Mouse (Mus musculus): ENCODE measurements at regions not wholly inside any gene's neighbourhood (a gene's known extent, or its start where the extent isn't known, plus 50 kb on each side); places are given as distances from the start of the nearest gene placed in this dataset.

DNA sequence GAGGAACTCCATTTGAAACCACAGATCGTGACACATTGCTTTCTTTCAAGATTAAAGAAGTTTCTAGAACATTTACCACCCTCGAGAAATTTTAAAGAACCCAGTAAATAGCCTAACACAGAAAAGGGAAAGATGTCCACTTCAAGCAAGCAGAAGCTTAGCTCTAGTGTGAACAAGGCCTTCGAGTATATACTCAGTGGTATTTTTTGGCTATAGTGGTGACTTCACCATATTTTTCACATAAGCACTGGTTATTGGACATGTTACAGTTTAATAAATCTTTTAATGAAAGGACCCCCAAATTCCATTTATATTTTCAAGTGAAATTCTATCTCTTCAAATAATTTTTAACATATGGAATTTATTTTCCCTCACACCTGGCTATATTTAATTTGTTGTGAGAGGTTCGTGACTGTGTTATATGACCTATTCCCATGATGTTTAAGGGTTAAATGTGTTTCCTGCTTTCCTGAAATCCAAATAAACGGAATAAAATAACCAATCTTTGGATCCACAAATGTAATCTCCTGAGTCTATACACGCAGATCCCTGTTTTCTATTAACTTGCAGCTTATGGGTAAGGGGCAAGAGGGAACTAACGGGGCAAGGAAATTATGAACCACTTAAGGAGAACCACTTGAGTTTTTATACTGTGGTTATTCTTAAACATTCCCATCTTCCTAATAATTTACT is 60.6 kb upstream of the Tas2r134 start:
- no peak for DNase-seq (ENCODE audit: low read depth, low spot score)

DNA sequence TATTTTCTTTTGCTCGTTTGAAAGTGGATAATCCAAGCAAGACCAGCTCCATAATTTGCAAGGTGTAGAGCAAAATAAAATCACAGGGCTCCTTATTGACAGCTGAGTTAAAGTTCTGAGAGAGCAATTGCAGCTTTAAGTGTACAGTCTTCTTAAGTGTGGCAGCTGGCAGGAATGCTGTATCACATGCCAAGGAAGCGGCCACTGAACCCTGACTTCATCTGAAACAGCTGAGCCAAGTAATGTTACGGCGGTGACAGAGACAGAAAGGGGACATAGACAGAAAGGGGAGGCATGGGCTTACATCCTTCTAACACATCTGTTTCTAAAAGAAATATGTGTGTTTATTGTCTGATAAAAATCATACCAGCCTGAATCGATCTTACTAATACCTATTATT is 63.4 kb upstream of the Tas2r134 start:
- DNase-seq (ENCODE audit: low read depth, low spot score): no peak

DNA sequence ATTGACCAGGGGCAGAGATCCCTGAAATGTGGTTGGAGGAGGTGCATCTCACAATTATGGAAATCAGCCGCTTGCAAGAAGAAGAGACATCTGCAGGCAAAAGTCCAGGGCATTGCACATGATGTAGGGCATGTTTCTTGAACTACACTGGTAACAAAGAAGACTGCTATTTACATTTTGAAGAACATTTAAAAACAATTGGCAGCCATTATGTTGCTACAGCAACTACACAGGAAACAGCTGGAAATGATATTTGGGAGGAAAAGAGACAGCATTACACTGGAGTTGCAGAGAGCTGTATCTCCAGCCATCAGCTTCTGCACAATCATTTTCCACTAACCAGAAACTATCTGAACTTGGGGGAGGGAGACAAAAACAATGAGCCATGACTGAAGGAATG is 64.1 kb upstream of the Tas2r134 start:
- DNase-seq (ENCODE audit: low read depth, low spot score): no peak

DNA sequence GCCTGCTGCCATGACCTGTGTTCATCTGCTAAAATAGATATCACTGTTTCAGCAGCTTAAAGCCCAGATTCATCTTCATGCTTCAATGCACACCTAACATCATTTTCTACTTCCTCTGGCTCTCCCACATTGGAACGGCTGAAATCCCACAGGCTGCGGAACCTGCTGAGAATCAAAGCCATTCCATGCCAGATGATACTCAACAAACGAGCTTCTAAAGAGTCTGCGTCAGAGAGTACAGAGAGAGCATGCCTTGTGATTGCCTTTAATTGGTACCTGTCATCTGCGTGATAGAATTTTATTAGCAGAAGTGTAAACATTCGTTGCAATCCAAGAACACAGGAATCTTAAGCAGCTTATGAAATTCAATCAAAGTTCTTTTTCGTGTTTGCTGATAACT is 76.4 kb upstream of the Tas2r134 start:
- DNase-seq (ENCODE audit: low read depth, low spot score): no peak

DNA sequence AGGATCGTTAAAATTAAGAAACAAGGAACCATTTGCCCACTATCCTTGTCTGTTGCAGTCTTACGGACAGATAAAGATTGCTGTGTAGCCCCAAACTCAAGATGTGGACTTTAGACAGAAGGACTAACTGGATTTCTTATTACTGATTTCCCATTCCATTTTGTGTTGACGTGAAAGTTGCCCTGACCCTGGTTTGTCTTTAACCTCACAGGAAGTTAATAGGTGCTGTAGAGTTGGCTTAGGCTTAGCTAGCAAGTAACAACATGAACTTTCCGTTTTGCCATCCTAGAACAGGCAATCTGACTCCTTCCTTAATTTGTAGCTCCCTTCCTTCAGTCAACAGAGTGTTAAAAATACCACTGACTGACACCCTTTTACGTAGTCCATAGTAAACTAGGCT is 78.2 kb upstream of the Tas2r134 start:
- no peak for DNase-seq (ENCODE audit: low read depth, low spot score)

DNA sequence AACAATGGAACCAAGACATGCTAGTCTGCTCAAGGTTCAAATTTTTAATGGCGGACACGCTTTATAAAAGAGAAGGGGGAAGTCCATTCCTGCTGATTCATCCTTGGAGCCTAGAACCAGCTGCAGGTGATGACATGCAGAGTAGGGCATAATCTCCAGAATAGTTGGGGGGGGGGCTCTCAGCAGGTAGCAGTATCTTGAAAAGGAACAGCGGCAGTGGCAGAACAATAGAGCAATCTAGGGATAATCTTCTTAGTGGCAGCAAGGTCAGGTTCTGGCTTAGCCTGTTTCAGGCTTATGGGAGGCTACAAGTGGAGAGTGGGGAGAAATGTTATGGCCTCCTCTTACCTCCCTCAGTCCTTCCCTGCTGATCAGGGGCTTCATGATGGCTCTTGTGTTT is 81.1 kb upstream of the Tas2r134 start:
- peak; percentile 26 for DNase-seq (ENCODE audit: low read depth, low spot score)

DNA sequence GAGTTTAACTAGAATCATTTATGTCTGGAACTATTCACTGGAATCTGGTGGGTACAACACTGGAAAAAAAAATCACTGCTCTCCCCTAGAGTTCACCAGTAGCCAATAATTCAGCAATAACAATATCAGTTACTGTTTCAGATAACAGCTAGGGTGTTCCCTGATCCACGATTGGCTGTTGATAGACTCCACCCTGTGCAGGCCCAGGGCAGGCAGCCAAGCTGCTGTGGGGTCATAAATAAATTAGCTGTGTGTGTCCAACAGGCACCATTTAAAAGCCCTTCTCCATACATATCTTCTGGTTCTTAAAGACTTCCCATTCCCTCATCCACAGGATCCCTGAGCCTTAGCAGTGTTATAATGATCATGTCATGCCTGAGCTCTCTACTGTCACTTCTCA is 83.4 kb upstream of the Tas2r134 start:
- no peak for DNase-seq (ENCODE audit: low read depth, low spot score)

DNA sequence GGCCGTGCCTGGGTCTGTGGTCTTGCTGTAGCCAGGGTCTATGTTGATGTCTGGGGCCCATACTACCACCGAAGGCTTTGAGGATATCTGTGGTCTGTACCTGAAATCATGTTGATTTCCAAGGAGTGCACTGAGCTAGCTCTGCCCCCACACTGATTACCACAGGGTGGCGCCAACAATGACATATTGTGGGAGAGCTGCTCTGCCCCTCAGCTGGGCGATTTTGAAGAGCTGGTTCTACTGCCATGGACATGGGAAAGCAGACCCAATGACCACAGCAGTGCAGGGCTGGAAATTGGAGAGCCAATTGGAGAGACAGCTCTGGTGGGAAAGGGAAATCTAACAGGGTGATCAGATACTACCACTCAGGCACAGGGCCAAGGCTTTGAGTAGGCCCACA is 85.0 kb upstream of the Tas2r134 start:
- DNase-seq (ENCODE audit: low read depth, low spot score): no peak

DNA sequence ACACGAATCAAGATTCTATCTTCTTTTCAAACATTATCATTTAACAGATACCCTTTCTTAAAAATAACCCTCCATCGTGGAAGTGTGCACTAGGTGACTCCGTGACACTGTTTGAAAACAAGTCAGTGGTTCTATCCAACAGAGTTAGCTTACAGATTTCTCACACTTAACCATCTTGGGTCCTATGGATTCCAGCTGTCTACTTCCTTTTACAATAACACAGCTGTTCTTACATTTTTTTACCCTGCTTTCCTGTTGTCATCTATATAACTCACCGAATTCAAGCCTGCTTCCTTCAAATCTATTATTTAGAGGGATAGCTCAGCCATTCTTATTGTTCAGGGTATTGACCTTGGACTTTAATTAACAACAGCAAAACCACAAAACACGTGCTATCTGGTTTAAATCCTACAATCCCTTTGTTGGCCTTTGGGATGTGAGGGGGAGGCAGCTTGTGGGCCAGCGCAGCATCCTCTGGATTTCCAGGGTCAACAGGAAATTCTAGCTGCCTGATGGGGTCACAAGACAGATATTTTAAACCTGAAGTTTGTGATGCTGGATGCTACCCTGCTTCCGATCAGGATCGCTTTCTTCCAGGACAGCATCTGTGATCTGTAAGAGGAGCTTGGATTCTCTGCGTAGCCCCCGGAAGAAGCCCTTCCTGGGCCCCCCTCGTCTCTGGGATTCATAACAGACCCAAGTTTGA is 94.4 kb upstream of the Tas2r134 start:
- DNase-seq (ENCODE audit: low read depth, low spot score): no peak

DNA sequence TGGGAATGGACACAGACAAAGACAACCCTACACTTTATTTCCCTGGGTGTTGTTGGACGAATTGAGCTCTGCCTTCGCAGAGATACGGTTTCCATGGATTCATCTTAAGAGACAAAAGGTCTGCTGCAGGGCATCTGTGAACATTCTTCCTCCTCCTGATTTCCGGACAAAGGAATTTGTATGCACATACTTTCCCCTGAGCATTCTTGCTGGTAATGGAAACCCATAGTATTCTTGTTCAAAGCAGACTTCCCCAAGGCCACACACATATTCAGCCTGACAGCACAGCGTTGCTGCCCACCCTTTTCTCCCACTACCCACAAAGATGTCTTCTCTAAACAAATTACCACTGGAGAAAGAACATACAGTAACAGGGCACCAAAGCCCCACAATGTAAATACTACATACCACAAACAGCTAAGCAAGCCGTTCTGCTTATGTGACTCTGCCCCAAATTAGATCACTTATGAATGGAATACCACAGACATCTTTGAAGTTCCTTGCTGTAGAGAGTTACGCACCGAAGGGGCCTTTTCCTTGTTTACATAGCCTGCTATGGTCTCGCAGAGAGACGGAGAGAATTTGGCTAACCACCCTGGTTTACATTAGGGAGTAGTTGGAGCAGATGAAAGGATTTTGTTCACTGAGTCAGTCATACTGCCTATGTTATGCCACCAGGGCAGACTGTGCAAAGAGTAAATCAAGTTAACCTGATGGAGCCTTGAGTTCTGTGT is 96.0 kb upstream of the Tas2r134 start:
- no peak for DNase-seq (ENCODE audit: low read depth, low spot score)

DNA sequence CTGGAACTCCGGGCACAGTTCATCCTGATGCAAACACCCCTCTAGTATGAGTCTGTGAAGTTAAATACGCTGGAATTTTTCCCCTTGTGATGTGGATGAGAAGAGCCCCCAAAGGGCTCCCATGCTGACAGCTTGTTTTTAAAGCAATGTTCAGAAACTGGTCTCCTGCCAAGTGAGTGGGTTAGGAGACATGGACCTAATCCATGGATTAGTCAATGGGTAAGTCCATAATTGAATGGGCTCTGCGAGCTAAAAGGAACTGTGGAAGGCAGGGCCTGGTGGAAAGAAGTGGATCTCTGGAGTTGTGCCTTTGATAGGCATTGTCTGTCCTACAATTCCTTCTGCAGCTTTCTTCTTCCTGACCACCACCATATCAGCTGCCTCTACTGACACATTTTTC is 104.5 kb upstream of the Tas2r134 start:
- DNase-seq (ENCODE audit: low read depth, low spot score): no peak

DNA sequence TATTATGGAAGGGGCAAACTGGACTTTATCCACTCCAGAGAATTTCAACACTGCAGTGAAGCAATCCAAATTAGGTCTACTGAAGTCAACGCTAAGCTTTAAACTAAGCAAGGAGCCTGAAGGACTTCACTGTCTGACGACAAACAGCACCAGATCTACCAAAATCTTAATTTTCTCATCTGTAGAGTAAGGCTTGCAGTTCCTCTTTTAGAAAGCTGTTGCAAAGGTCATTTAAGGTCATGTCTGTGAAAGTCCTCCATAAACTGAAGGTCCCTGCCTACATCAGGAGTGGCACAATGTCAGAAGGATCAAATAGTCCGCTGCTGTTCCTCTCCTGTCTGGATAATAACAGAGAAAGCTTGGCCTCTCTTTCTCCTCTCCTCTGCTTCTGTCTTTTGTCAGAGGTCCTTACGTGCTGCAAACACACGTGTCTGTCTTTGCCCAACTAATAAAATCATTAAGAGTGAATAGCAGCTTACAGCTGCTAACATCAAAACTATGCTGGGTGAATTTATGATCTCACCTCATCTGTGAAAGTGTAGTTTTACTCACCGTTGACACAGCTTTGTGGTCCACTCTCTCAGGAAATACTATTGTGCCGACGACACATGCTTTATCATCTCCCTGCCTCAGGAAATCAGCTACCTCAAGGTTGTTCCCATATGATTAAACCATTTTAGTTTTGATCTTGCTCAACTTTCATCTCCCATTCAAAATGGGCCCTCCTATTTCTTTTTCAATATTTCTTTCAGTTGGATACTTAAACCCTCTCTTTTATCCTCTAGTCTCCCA is 117.9 kb upstream of the Tas2r134 start:
- DNase-seq (ENCODE audit: low read depth, low spot score): no peak

DNA sequence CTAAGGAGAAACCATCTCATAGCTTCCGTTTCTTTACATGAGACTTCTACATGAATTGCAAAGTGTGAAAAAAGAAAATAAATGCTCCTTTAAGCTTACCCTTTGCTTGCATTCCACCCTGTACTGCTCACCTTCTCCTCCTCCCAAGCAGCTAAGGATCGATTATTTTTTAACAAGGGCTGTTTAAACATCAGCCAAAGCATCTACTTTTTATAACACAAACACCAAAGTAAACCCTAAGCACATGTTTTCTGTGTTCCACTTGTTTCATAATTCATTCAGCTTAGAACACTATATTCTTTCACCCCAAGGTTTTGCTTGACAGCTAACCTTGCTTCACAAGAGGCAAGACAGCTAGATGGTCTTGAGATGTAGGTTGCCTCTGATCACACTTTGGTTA is 129.4 kb upstream of the Tas2r134 start:
- DNase-seq (ENCODE audit: low read depth, low spot score): no peak

DNA sequence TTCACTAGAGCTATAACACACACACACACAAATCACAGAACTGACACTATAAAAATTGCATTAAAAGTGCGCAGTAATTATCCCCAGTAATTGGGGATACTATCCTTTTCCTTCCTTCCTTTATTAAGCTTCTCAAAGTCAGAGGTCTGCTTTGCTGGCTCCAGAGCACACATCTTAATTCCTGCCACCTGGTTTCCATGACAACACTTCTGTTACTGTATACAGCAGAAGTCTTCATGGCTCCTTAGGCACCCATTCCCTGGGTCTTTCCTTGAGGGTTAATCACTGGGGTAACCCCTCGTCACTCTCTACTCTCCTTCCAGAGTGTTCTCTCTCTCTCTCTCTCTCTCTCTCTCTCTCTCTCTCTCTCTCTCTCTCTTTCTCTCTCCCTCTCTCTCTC is 153.6 kb upstream of the Tas2r134 start:
- no peak for DNase-seq (ENCODE audit: low read depth, low spot score)

DNA sequence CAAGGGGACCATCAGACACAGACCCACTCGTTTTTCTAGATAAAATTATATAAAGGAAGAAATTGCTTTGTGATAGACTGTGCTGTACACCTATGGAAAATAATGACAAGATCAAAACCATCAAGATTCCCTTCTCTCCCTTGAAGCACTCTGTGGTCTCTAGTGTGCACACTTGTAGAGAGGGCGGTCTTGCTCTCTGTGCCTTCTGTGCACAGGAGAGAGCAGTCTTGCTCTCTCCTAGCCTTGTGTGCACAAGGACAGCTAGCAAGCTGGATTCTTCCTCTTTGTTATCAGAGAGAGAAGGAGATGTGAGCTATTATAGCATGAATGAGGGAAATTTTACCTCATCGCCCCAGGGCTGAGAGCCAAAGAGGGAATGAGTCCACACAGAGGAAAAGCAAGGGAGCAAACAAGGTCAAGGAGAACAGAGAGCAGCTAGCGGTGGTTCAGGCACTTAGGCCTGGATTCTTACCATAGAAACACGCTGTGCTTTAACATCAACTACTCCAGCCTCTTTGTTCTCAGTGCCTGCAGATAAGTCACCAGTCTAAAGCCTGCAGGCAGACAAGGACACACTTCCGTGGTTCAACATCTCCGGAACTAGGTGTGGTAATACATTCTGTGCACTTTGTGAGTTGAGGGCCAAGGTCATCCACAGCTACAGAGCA is 160.2 kb upstream of the Tas2r134 start:
- DNase-seq (ENCODE audit: low read depth, low spot score): peak; percentile 62

DNA sequence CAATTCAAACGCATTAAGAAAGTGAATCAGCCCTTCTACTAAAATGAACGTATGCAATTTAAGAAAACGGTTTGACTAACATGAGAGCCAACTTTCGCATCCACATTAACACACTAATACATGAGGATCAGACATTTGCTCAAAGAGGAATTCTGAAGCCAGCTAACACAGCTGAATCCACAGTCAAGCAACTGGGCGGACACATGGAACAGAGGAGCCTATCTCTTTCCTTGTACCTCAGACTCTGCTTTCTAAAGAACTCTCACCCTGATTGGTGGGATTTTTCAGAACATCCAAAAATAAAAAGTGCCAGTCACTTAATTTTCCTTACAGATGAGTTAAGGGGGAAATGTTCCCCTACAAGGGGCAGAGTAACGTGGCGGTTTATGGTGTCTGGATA is 161.3 kb upstream of the Tas2r134 start:
- no peak for DNase-seq (ENCODE audit: low read depth, low spot score)

DNA sequence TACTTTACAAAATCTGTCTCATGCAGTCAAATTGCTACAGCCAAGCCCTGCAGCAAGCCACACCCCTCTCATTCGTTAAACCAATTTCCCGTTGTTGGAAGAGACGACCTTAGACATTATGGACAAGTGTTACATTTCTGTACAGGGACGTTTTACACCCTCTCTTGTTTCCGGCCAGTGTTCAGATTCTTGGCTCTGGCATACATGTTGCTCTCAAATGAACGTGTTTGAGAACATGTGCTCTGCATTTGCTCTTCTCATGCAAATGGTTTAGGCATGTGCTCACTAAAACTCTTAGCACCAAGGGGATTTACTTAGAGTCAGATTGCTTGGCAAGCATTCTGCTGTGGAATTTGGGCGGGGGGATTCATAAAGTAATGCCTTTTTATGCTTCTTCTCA is 161.7 kb upstream of the Tas2r134 start:
- DNase-seq (ENCODE audit: low read depth, low spot score): no peak

DNA sequence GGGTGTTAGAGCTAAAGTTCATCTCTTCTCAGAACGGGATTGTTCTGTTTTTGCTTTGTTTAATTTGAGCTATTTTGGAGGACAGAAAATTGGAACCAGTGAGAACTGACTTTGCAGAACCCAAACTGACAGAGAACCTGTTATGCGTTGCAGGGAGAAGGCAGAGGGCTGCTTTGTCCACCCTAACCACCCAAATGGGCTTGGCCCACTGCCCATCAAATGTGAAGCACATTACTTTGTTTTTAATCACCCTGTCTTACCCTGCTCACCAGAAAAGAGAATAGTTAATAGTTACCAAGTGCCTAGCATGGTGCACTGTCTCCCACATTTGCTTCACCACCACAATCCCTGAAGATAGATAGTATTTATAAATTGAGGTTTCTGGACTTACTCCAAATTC is 163.0 kb upstream of the Tas2r134 start:
- DNase-seq (ENCODE audit: low read depth, low spot score): no peak

DNA sequence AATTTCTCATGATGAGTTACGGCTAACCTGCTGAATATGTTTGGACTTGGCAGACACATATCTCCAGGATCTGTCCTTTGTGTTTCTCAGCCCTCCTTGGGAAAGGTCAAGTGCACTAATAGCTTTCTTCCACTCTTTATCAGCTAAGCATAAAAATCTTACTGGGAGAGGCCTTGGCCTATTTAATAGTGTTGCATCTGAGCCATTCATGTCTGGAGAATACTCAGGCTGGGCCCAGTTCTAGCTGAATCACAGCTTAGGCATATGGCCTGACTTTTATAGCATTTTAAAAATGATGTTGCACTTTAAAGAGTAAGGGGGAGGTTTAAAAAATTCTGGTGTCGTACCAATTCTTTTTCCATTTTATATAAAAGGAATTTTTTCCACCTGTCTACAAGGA is 166.4 kb upstream of the Tas2r134 start:
- no peak for DNase-seq (ENCODE audit: low read depth, low spot score)

DNA sequence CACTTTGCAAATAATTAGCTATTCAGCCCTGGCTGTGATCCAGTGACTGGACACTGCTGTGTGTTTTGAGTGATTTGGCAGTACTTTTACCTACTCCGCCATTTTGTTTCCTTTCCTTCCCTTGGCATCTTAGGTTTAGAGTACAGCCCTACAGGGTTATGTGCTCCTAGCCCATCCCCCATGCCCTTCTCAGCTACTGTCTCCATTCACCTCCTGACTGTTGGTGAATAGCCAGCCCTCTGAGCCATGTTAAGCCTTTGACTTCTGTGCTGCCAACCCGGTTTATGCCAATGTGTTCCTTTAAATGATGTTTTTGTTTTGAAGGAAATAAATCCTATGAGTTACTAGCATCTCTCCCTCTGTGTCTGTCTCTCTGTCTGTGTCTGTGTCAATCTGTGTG is 167.8 kb upstream of the Tas2r134 start:
- no peak for DNase-seq (ENCODE audit: low read depth, low spot score)

DNA sequence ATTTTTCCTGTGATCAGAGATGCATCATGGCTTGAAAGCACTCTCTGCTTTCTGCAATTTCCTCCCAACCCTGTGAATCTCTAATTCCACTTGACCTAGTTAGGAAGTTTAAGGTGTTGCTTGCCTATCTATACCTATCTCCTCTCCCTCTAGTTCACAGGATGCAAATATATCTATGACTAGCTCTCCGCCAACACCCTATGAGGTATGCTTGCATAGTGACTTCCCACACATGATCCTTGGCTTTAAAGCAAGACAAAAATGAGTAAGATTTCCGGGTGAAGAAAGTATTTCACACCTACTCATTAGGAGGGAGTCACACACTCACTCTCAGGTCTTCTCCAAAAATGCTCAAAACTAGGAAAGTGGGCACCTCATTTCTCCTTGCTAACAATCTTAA is 169.6 kb upstream of the Tas2r134 start:
- DNase-seq (ENCODE audit: low read depth, low spot score): no peak

DNA sequence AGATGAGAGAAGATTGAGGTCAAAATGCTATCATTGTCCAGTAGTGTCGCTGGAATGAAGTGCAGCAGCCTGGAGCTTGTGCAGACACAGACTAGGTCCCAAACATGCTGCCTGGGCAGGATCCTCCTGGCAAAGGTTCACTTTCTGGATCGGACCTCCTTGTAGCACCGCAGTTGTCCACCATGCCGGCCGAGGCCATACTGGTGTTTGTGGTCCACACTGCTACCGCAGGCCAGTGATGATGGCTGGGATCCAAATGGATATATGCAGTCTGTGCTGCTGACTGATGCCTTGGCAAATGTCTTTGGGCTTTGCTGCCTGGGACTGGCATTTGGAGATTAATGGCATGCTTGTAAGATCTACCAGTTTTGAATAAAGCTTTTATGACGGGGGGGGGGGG is 174.5 kb upstream of the Tas2r134 start:
- no peak for DNase-seq (ENCODE audit: low read depth, low spot score)
